ENCODE assay signal across 13 mouse cellular contexts in the genomic region with DNA sequence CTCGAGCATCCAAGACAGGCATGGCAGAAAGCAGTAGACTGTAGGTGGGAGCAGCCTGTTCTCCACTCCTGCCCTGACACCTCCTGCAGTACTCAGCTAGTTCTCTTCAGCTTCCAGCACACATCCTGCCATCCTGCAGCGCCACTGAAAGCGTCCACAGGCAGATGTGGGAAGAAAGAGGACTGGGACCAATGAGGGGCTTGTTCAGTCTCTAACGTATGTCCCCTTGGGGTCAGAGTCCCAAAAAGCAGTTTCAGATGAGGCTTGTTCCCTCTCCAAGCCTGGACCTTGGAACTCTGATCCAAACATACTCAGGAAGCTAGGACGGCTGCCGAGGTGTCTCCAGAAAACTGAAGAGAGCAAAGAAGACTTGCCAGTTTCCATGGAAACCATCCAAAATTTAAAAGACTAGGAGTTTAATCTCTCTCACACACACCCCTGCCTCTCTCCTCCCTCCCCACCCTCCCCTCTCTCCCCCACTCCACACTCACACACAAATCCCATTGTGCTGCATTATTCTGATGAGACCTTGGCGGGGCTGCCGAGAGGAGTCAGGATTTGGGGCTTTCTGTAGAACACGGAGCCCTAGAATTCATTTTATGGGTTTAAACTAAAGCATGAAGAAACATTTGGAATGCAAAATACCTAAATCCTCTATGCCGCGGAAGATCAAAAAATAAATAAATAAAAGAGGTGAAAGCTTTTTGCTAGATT. TPM values are rescaled to one million over a fixed set of nuclear protein-coding genes. Genes with fewer than 3 reads are reported as not detected.
DNase-seq lines count a peak whose midpoint lies in the region; ATAC-seq and TF ChIP-seq lines count a peak whose summit lies in the region.
"Had no signal": no experiment of that assay in that cellular context is flagged by ENCODE, and none has a peak within 500 bp of the region (broad histone marks: within the 10 kb centered on the region; RNA-seq: fewer than 3 reads in every experiment).

No protein-coding gene starts in this region.

- no peaks in the 10 kb centered on the region for H3K27me3 ChIP-seq in embryonic facial prominence, embryonic 14.5 days (replicated peaks; ENCODE audit: control insufficient read depth, insufficient read depth, low read length)
- H3K27me3 ChIP-seq in hindbrain, embryonic 14.5 days (ENCODE audit: control insufficient read depth, insufficient read depth, low read length), result no peaks in the 10 kb centered on the region
- H3K27me3 ChIP-seq in midbrain, postnatal 0 days (ENCODE audit: insufficient read depth, low read length), result no peaks in the 10 kb centered on the region

- no peak overlapping the region for H3K4me2 ChIP-seq in embryonic facial prominence, embryonic 14.5 days (ENCODE audit: low read depth, low read length)
- 0 out of 2 replicates have a peak overlapping the region, but pooled peaks have one; percentile 18 for H3K4me2 ChIP-seq in hindbrain, embryonic 14.5 days (replicated peaks)
- peak overlapping the region; percentile 40 for H3K4me2 ChIP-seq in midbrain, postnatal 0 days (ENCODE audit: low read depth, low read length, poor library complexity, severe bottlenecking)

- H3K4me1 ChIP-seq in embryonic facial prominence, embryonic 14.5 days (ENCODE audit: control insufficient read depth, insufficient read depth, low read length), result peaks cover 6% of the 10 kb centered on the region; the same call in 1 of the 2 replicates
- H3K4me1 ChIP-seq in hindbrain, embryonic 14.5 days (replicated peaks; ENCODE audit: control insufficient read depth, insufficient read depth, low read length), result peaks cover 29% of the 10 kb centered on the region
- peaks cover 20% of the 10 kb centered on the region for H3K4me1 ChIP-seq in midbrain, postnatal 0 days (ENCODE audit: insufficient read depth, low read length)

- intact Hi-C loops in left cerebral cortex, postnatal 4 days (cut with DNase I), result loop anchor here (5.0 kb wide), 1 partner anchor 56 kb away; no protein-coding TSS in a partner anchor
- intact Hi-C loops in gastrocnemius, postnatal 14 days (cut with DNase I; ENCODE audit: low total_unique reads), result no loop called here

- TF ChIP-seq CTCF in midbrain, postnatal 0 days (IDR thresholded peaks at IDR 0.05), result peak; percentile 37

- DNase-seq in left cerebral cortex, adult 18-20 months (ENCODE audit: low spot score in 2 of 2), result peak; percentile 31 to 68
- no peak for DNase-seq in left cerebral cortex, postnatal 4 days
- DNase-seq in embryonic facial prominence, embryonic 14.5 days (ENCODE audit: low spot score), result no peak
- DNase-seq in hindbrain, embryonic 14.5 days (ENCODE audit: low spot score), result peak; percentile 44
- DNase-seq in midbrain, postnatal 0 days (ENCODE audit: low spot score), result peak; percentile 51
- no peak for DNase-seq in gastrocnemius, postnatal 10 days
- DNase-seq in gastrocnemius, postnatal 14 days, result no peak
- DNase-seq: cerebellum, adult 8-10 months; heart, adult 11 months; heart, postnatal 4 days; kidney, postnatal 10 days; thymus, postnatal 25 days had no signal

- 25% methylated on average over 11 of the region's 11 CpGs for WGBS in embryonic facial prominence, embryonic 14.5 days
- 24% methylated on average over 11 of the region's 11 CpGs for WGBS in hindbrain, embryonic 14.5 days
- WGBS in midbrain, postnatal 0 days, result 10% methylated on average over 11 of the region's 11 CpGs

- no peaks in the 10 kb centered on the region for H3K36me3 ChIP-seq in embryonic facial prominence, embryonic 14.5 days (ENCODE audit: control insufficient read depth, insufficient read depth, low read length)
- H3K36me3 ChIP-seq in hindbrain, embryonic 14.5 days (replicated peaks; ENCODE audit: control insufficient read depth, insufficient read depth), result no peaks in the 10 kb centered on the region
- H3K36me3 ChIP-seq in midbrain, postnatal 0 days (ENCODE audit: insufficient read depth, low read length), result no peaks in the 10 kb centered on the region

- ATAC-seq in embryonic facial prominence, embryonic 14.5 days (ENCODE audit: low read depth), result peak; percentile 12; the same call in 1 of the 2 replicates
- ATAC-seq in hindbrain, embryonic 14.5 days (ENCODE audit: low FRiP score), result peak; percentile 70
- peak; percentile 88 for ATAC-seq in midbrain, postnatal 0 days (ENCODE audit: low FRiP score)
- no peak for ATAC-seq in megakaryocyte progenitor cell, adult 5-6 weeks (replicated peaks; ENCODE audit: poor library complexity)

- no peak overlapping the region for H3K4me3 ChIP-seq in embryonic facial prominence, embryonic 14.5 days (ENCODE audit: low read depth, low read length)
- no peak overlapping the region for H3K4me3 ChIP-seq in hindbrain, embryonic 14.5 days (replicated peaks; ENCODE audit: low read length)
- H3K4me3 ChIP-seq in midbrain, postnatal 0 days (ENCODE audit: low read depth, low read length), result peak overlapping the region; percentile 17; the same call in 1 of the 2 replicates

- no peak overlapping the region for H3K27ac ChIP-seq in embryonic facial prominence, embryonic 14.5 days (replicated peaks; ENCODE audit: low read depth, low read length)
- 0 out of 2 replicates have a peak overlapping the region, but pooled peaks have one; percentile 14 for H3K27ac ChIP-seq in hindbrain, embryonic 14.5 days
- H3K27ac ChIP-seq in midbrain, postnatal 0 days (ENCODE audit: low read depth, low read length), result peak overlapping the region; percentile 87

- H3K9ac ChIP-seq in embryonic facial prominence, embryonic 14.5 days (ENCODE audit: low read depth, low read length), result no peak overlapping the region
- H3K9ac ChIP-seq in hindbrain, embryonic 14.5 days, result no peak overlapping the region
- H3K9ac ChIP-seq in midbrain, postnatal 0 days (replicated peaks; ENCODE audit: low read length, poor library complexity, severe bottlenecking), result peak overlapping the region; percentile 46

- H3K9me3 ChIP-seq in embryonic facial prominence, embryonic 14.5 days (ENCODE audit: control insufficient read depth, low read length), result no peaks in the 10 kb centered on the region
- H3K9me3 ChIP-seq in hindbrain, embryonic 14.5 days (ENCODE audit: control insufficient read depth, low read length), result no peaks in the 10 kb centered on the region
- H3K9me3 ChIP-seq in midbrain, postnatal 0 days (ENCODE audit: low read length), result no peaks in the 10 kb centered on the region

RNA-seq across cellular contexts. Expression of gene Calm1, which starts 22.5 kb away (rescaled TPM):
- 1,000 to 10,000 TPM; 2,232 to 2,307 TPM for total RNA-seq in left cerebral cortex, adult 18-20 months (2021)
- 1,000 to 10,000 TPM; 1,473 to 1,476 TPM for total RNA-seq in left cerebral cortex, postnatal 4 days (2021)
- 1,378 and 1,440 TPM in 2 replicates for polyA plus RNA-seq in embryonic facial prominence, embryonic 14.5 days (2014; fragmentation: Nextera tagmentation; extraction: Ambion mirVana)
- polyA plus RNA-seq in hindbrain, embryonic 14.5 days (2014; fragmentation: Nextera tagmentation; extraction: Ambion mirVana), result 2,705 and 2,824 TPM in 2 replicates
- total RNA-seq in midbrain, postnatal 0 days (2014; rRNA removed), result 1,086 and 1,419 TPM in 2 replicates
- 4,369 and 4,581 TPM in 2 replicates for polyA plus RNA-seq in midbrain, postnatal 0 days (2015; fragmentation: Nextera tagmentation; extraction: Ambion mirVana)
- total RNA-seq in gastrocnemius, postnatal 10 days (2021), result 100 to 1,000 TPM; 360 to 362 TPM
- total RNA-seq in megakaryocyte progenitor cell, adult 5-6 weeks (2015), result 340 and 447 TPM in 2 replicates
- total RNA-seq in megakaryocyte progenitor cell, adult 5-6 weeks (2017), result 536 and 549 TPM in 2 replicates
- 100 to 1,000 TPM; 380 to 427 TPM for total RNA-seq in gastrocnemius, postnatal 14 days (2021)

Comparison
In these comparisons a context has a peak if more than half of its experiments do, and no peak if none do; other contexts are left out.
1. DNase-seq: peak in left cerebral cortex, adult 18-20 months (2 of 2), hindbrain, embryonic 14.5 days (single experiment) and midbrain, postnatal 0 days (single experiment); none in left cerebral cortex, postnatal 4 days (single experiment), embryonic facial prominence, embryonic 14.5 days (single experiment), gastrocnemius, postnatal 10 days (single experiment) and gastrocnemius, postnatal 14 days (single experiment).